Mouse (Mus musculus): ENCODE measurements at regions not wholly inside any gene's neighbourhood (a gene's known extent, or its start where the extent isn't known, plus 50 kb on each side); places are given as distances from the start of the nearest gene placed in this dataset.

- TF ChIP-seq CTCF (IDR thresholded peaks at IDR 0.05; ENCODE audit: low read depth) (no peak), EP300 (IDR thresholded peaks at IDR 0.05; ENCODE audit: low read depth) (no peak)
These were observed 189.0 kb upstream of the Cd180 start for GRCm38 (mm10) chr13:102504157-102504947.

Measured in liver, postnatal 0 days (tissue).